Mouse (Mus musculus) neutrophil, adult 59 days (primary cell): Measurements from ENCODE around the gene Efna3. TPM values are rescaled to one million over a fixed set of nuclear protein-coding genes. Genes with fewer than 3 reads are reported as not detected.

ENCODE experiments used
- total RNA-seq, 2 experiments: library from RNA; stranded (reverse); gene quantifications; 1 replicate in 1 of 2; 2 replicates in 1 of 2; pipeline ENCODE4 v1.2.4; 2023

Efna3 gene
- not detected for total RNA-seq

GRCm38 (mm10) chr3:89322514-89323165 is at the start of gene Efna3:
Gene Efna3 (minus strand): TSS chr3:89322965.

GRCm38 (mm10) chr3:89365153-89365485 is 42.4 kb upstream of the Efna3 start, which contains the start of gene Dcst1:
Gene Dcst1 (minus strand): TSS chr3:89365253.

GRCm38 (mm10) chr3:89361675-89362074 is 38.9 kb upstream of the Efna3 start, which contains the start of gene Dcst2:
Gene Dcst2 (plus strand): TSS chr3:89361975.

GRCm38 (mm10) chr3:89349869-89350501 is 27.2 kb upstream of the Efna3 start, which contains the start of gene Adam15:
Gene Adam15 (minus strand): TSS chr3:89349996.

DNA sequence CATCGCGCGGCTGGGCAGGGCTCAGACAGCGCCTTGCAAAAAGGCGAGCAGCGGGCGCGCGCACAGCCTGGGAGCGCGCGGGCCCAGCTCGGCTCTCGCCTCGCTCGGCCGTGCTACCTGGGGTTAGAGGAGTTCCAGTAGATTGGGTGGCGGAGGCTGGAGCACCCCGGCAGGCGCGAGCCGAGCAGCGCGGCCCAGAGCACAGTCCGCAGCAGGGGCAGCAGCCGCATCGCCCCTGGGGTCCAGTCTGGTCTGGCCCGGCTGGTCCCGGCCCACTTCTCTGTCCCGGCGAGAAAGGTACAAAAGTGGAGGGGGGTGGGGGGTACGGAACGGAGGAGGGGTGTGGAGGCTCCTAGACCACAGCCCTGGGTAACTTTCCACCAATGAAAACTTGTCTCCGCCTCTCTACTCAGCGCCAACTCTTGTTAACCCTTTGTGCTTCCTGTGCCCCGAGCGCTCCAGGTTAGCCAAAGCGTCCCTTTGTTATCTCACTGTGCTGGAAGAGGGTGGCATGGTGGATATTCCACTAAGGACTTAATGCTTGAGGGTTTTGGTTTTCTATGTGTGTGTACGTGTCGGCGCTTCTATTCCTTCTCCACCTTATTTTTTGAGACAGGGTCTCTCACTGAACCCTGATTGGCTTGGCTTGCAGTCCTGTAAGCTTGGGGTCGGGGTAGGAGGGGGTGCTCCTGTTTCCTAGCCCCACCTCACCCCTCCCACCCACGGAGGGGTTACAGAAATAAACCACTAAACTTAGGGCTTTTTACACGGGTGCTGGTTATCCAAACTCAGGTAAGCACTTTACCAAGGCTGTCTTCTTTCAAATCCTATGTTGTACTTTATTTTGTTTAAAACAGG is 15.2 kb upstream of the Efna3 start, which contains the start of gene Efna4:
Gene Efna4, minus strand, starts transcription at position 308 of the 858 bp plus-strand sequence.

GRCm38 (mm10) chr3:89280606-89281511 is 41.9 kb downstream of the Efna3 start, which contains the start of gene Efna1:
Gene Efna1 (minus strand): TSS chr3:89281142.

DNA sequence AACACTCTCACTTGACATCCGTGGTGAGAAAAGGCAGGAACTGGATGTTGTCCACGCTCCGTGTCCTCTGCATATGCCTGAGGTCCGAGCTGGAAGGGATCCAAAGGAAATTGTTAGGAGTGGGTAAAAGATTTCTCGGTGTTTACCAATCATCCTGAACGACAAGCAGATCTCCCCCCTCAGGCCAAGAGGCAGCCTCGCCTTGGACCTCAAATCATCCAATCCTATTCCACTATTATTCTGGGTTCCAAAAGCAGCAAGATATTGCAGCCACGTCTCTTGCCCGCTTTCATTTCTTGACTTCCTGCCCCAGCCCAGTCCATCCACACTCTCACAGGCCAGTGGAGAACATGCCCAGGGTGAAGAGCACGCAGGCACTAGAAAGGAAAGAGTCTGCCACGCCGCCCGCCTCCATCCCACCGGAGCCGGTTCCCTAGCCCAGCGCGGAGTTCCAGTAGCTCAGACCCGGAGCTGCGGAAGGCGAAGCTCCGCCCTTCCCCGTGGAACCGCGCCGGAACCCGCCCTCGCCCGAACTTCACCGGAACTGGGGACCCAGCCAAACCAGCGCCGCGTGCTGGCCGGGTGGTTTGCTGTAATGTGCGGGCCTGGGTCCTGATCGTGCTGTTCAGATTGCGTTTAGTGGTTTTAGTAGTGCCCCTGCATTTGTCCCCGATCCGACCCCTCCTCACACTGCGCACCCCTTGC is 52.6 kb downstream of the Efna3 start, which contains the start of gene Slc50a1:
Gene Slc50a1, minus strand, starts transcription at position 520 of the 705 bp plus-strand sequence.

Other genes with a start within 250 kb of the Efna3 start
- 10 to 100 TPM; 18.7 to 23.5 TPM for gene Rusc1, start 229.7 kb downstream of the Efna3 start, total RNA-seq
- not detected for gene Gm43738, start 221.9 kb downstream of the Efna3 start, total RNA-seq
- 10 to 100 TPM; 27.4 to 34.5 TPM for gene Fdps, start 221.0 kb downstream of the Efna3 start, total RNA-seq
- 10 to 100 TPM in 1 of 2 experiments, 1 to 10 TPM in 1; 5.7 to 15.2 TPM for gene Pklr, start 186.8 kb downstream of the Efna3 start, total RNA-seq
- not detected for gene Hcn3, start 162.8 kb downstream of the Efna3 start, total RNA-seq
- 10 to 100 TPM; 46.4 to 68.4 TPM for gene Clk2, start 158.2 kb downstream of the Efna3 start, total RNA-seq
- gene Scamp3, start 145.5 kb downstream of the Efna3 start, total RNA-seq: 10 to 100 TPM; 43.8 to 48.0 TPM
- 1 to 10 TPM; 6.2 to 8.9 TPM for gene Fam189b, start 139.8 kb downstream of the Efna3 start, total RNA-seq
- 10 to 100 TPM; 62.4 to 71.4 TPM for gene Gba, start 120.0 kb downstream of the Efna3 start, total RNA-seq
- gene Thbs3, start 107.8 kb downstream of the Efna3 start, total RNA-seq: 1 to 10 TPM in 1 of 2 experiments, under 1 TPM in 1; 0.38 to 1.1 TPM
- 10 to 100 TPM; 51.2 to 53.3 TPM for gene Mtx1, start 95.9 kb downstream of the Efna3 start, total RNA-seq
- gene Muc1, start 93.9 kb downstream of the Efna3 start, total RNA-seq: not detected
- 10 to 100 TPM; 58.9 to 75.6 TPM for gene Krtcap2, start 77.0 kb downstream of the Efna3 start, total RNA-seq
- gene Trim46, start 76.7 kb downstream of the Efna3 start, total RNA-seq: under 1 TPM; 0.53 to 0.69 TPM
- gene Dpm3, start 63.6 kb downstream of the Efna3 start, total RNA-seq: 10 to 100 TPM; 35.3 to 45.6 TPM
- gene Slc50a1, start 52.4 kb downstream of the Efna3 start, total RNA-seq: 10 to 100 TPM; 18.8 to 21.5 TPM
- not detected for gene Efna1, start 41.8 kb downstream of the Efna3 start, total RNA-seq
- gene Efna4, start 15.1 kb upstream of the Efna3 start, total RNA-seq: not detected
- gene Adam15, start 27.0 kb upstream of the Efna3 start, total RNA-seq: 100 to 1,000 TPM; 120 to 129 TPM
- not detected for gene Dcst2, start 39.0 kb upstream of the Efna3 start, total RNA-seq
- gene Dcst1, start 42.3 kb upstream of the Efna3 start, total RNA-seq: not detected
- gene Zbtb7b, start 71.8 kb upstream of the Efna3 start, total RNA-seq: 100 to 1,000 TPM; 134 to 142 TPM
- gene Lenep, start 79.8 kb upstream of the Efna3 start, total RNA-seq: under 1 TPM in 1 of 2 experiments, not detected in 1; 0.87 TPM
- gene Flad1, start 88.9 kb upstream of the Efna3 start, total RNA-seq: 10 to 100 TPM; 14.4 to 16.8 TPM
- 10 to 100 TPM; 42.6 to 51.9 TPM for gene Cks1b, start 95.4 kb upstream of the Efna3 start, total RNA-seq
- gene Shc1, start 95.5 kb upstream of the Efna3 start, total RNA-seq: 100 to 1,000 TPM; 104 to 111 TPM
- gene Pygo2, start 107.2 kb upstream of the Efna3 start, total RNA-seq: 10 to 100 TPM; 37.1 to 39.3 TPM
- gene Pbxip1, start 113.7 kb upstream of the Efna3 start, total RNA-seq: 100 to 1,000 TPM; 149 to 151 TPM
- 1 to 10 TPM; 6.7 to 9.7 TPM for gene Pmvk, start 131.6 kb upstream of the Efna3 start, total RNA-seq
- gene Kcnn3, start 197.2 kb upstream of the Efna3 start, total RNA-seq: under 1 TPM; 0.07 to 0.09 TPM